Mouse (Mus musculus): Measurements from ENCODE around the gene Sash3. TPM values are rescaled to one million over a fixed set of nuclear protein-coding genes. Genes with fewer than 3 reads are reported as not detected.

The Sash3 gene
- polyA plus RNA-seq, 1 experiment from 2014 or later, result 1.5 TPM

DNA sequence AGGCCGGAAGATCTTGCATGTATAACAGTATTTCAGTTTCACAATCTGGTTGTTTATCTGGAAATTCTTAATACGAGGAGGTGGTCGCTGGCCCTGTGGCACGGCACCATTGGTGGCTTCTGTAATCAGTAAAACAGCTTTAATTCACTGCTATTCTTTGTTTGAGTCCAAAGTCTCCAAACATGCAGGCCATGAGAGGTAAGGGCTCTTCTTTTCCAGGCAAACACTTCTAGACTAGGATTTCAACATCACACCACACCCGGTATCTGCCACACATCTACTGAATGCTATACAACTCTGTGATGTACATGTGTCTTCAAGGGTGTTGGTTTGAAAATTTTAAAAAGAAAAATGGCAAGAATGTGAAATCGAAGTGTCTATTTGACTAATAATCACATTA is 45.0 kb downstream of the Sash3 start:
- Histone ChIP-seq H3K9me3 (ENCODE audit: control insufficient read depth, low read length) (no peaks in the 10 kb centered on the region), H3K4me1 (replicated peaks; ENCODE audit: control insufficient read depth, insufficient read depth, low read length) (no peaks in the 10 kb centered on the region), H3K9ac (ENCODE audit: low read depth, low read length) (no peak overlapping the region), H3K4me2 (replicated peaks; ENCODE audit: low read depth, low read length) (no peak overlapping the region), H3K27me3 (ENCODE audit: control insufficient read depth, insufficient read depth, low read length) (no peaks in the 10 kb centered on the region), H3K27ac (ENCODE audit: low read depth, low read length) (no peak overlapping the region), H3K36me3 (ENCODE audit: control insufficient read depth, insufficient read depth, low read length) (no peaks in the 10 kb centered on the region), H3K4me3 (ENCODE audit: low read depth, low read length) (no peak overlapping the region)
- DNase-seq (ENCODE audit: low spot score) (no peak), ATAC-seq (ENCODE audit: low FRiP score) (no peak)
- WGBS, result 90% methylated on average over 6 of the region's 6 CpGs

DNA sequence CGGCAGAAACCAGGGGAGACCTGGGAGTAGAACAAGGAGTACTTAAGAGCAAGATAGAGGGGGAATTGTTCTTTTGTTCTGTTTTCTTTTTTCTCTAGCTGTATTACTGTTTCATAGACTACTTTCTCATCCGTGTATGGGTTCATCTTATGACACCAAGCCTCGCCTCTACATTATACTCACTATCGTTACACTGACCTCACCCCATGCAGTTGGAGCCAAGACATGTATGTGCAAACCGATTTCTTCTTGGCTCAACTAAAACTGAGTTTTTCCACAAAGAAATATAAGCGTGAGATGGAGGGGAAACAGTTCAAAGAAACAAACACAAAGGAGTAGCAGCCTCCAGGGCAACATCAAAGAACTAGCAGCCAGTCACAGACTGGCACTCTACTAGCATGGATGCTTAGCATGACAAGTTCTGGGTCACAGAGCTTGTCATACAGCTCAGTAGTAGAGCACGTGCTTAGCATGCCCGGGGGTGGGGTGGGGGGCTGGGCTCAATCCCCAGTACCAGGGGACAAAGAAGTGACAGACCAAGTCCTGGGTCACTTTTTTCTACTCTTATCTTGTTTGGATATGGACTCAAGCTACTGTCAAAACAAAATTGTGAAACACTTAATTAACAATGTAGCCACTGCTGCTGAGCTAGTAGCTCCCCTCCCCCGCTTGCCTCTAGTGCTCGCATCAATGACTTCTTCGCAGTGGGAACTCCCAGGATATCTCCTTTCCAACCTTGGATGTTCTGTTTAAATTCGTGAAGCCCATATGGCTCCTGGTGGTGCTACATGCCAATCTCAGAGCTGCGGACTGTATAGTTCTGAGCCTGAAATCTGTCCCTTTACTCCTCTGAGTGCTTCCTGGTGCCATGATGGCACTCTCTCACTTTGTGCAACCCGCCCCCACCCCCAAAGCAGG is 47.3 kb downstream of the Sash3 start:
- ATAC-seq (ENCODE audit: low FRiP score) (no peak), DNase-seq (ENCODE audit: low spot score) (no peak)
- H3K4me3 ChIP-seq (ENCODE audit: low read depth, low read length), result no peak overlapping the region
- H3K4me1 ChIP-seq (replicated peaks; ENCODE audit: control insufficient read depth, insufficient read depth, low read length), result no peaks in the 10 kb centered on the region
- H3K9ac ChIP-seq (ENCODE audit: low read depth, low read length), result no peak overlapping the region
- no peak overlapping the region for H3K4me2 ChIP-seq (replicated peaks; ENCODE audit: low read depth, low read length)
- H3K27ac ChIP-seq (ENCODE audit: low read depth, low read length), result no peak overlapping the region
- 65% methylated on average over 14 of the region's 14 CpGs for WGBS
- no peaks in the 10 kb centered on the region for H3K27me3 ChIP-seq (ENCODE audit: control insufficient read depth, insufficient read depth, low read length)
- no peaks in the 10 kb centered on the region for H3K36me3 ChIP-seq (ENCODE audit: control insufficient read depth, insufficient read depth, low read length)
- no peaks in the 10 kb centered on the region for H3K9me3 ChIP-seq (ENCODE audit: control insufficient read depth, low read length)

DNA sequence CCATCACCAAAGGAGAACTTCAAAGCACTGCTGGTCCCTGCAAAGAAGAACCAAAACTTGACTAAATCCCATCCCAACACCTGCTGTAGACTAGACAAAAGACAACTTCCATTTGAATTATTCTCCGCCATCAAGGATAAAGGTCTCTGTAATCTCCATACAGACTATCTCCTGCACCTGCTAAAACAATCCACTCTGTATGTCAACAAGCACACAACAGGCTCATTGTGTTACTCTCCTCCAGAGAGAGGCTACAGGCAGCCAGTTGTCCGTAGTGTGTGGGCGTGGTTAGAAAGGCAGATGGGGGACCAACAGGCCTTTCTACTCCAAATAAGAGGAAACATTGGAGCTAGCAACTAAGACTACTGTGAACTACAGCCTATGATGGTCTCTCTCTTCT is 51.6 kb downstream of the Sash3 start:
- 88% methylated on average over 3 of the region's 3 CpGs for WGBS
- ATAC-seq (ENCODE audit: low FRiP score) (no peak), DNase-seq (ENCODE audit: low spot score) (no peak)
- Histone ChIP-seq H3K4me1 (replicated peaks; ENCODE audit: control insufficient read depth, insufficient read depth, low read length) (no peaks in the 10 kb centered on the region), H3K36me3 (ENCODE audit: control insufficient read depth, insufficient read depth, low read length) (no peaks in the 10 kb centered on the region), H3K4me3 (ENCODE audit: low read depth, low read length) (no peak overlapping the region), H3K27me3 (ENCODE audit: control insufficient read depth, insufficient read depth, low read length) (no peaks in the 10 kb centered on the region), H3K9ac (ENCODE audit: low read depth, low read length) (no peak overlapping the region), H3K27ac (ENCODE audit: low read depth, low read length) (no peak overlapping the region), H3K9me3 (ENCODE audit: control insufficient read depth, low read length) (no peaks in the 10 kb centered on the region), H3K4me2 (replicated peaks; ENCODE audit: low read depth, low read length) (no peak overlapping the region)

DNA sequence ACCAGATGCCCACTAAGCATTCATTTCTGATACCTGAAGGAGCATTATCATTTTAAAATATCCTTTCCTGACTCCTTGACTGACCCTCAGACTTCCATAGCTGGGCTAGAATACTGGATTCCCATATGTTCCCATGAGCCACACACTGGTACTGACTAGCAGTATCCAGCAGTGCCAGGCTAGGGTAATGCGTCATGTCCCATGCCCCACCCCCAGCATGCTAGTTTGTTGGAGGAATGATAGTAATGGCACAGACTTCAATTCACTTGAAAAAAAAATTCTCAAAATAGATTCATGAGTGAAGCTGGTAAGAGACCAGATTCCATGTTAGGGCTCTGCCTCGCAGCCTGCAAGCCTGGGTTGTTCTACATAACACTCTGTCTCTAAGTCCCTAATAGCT is 52.8 kb downstream of the Sash3 start:
- H3K4me3 ChIP-seq (ENCODE audit: low read depth, low read length), result no peak overlapping the region
- no peak overlapping the region for H3K27ac ChIP-seq (ENCODE audit: low read depth, low read length)
- H3K36me3 ChIP-seq (ENCODE audit: control insufficient read depth, insufficient read depth, low read length), result no peaks in the 10 kb centered on the region
- no peaks in the 10 kb centered on the region for H3K27me3 ChIP-seq (ENCODE audit: control insufficient read depth, insufficient read depth, low read length)
- no peaks in the 10 kb centered on the region for H3K4me1 ChIP-seq (replicated peaks; ENCODE audit: control insufficient read depth, insufficient read depth, low read length)
- DNase-seq (ENCODE audit: low spot score) (no peak), ATAC-seq (ENCODE audit: low FRiP score) (no peak)
- 86% methylated on average over 2 of the region's 2 CpGs for WGBS
- H3K9ac ChIP-seq (ENCODE audit: low read depth, low read length), result no peak overlapping the region
- H3K9me3 ChIP-seq (ENCODE audit: control insufficient read depth, low read length), result no peaks in the 10 kb centered on the region
- no peak overlapping the region for H3K4me2 ChIP-seq (replicated peaks; ENCODE audit: low read depth, low read length)

DNA sequence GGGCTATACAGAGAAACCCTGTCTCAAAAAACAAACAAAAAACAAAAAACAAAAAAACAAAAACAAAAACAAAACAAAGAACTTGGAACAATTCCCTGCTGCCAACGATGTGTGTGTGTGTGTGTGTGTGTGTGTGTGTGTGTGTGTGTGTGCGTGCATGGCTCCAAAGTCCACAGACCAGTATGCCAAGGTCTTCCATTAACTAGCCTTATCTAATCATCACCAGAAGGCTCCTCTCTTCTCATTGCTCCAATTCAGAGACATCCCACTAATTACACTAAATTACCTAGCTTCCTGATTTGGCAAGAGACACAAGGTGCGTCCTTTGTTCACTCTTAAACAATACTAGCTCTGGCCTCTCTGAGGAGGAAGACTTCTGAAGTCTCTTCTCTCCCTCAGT is 54.5 kb downstream of the Sash3 start:
- Histone ChIP-seq H3K9ac (ENCODE audit: low read depth, low read length) (no peak overlapping the region), H3K27me3 (ENCODE audit: control insufficient read depth, insufficient read depth, low read length) (no peaks in the 10 kb centered on the region), H3K36me3 (ENCODE audit: control insufficient read depth, insufficient read depth, low read length) (no peaks in the 10 kb centered on the region), H3K9me3 (ENCODE audit: control insufficient read depth, low read length) (no peaks in the 10 kb centered on the region), H3K27ac (ENCODE audit: low read depth, low read length) (no peak overlapping the region), H3K4me3 (ENCODE audit: low read depth, low read length) (no peak overlapping the region), H3K4me2 (replicated peaks; ENCODE audit: low read depth, low read length) (no peak overlapping the region), H3K4me1 (replicated peaks; ENCODE audit: control insufficient read depth, insufficient read depth, low read length) (no peaks in the 10 kb centered on the region)
- ATAC-seq (ENCODE audit: low FRiP score), result no peak
- 80% methylated on average over 3 of the region's 3 CpGs for WGBS
- no peak for DNase-seq (ENCODE audit: low spot score)

DNA sequence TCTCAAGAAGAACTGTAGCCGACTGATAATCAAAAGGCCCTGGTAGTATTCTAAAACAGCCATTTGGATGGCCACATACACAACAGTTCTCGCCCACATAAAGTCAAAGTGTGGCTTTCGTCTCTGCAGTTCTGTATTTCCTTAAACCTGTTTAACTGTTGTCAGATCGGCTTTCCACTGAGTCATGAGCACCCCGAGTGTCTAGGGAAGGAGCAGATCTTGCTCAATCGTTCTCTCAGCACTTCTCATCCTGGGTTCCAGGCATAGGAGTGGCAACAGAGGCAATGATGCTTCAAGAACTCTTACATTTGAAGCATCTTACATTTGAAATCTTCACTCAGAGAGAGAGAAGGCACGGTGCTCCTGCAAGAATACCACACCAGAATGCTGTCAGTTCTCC is 55.7 kb downstream of the Sash3 start:
- Histone ChIP-seq H3K36me3 (ENCODE audit: control insufficient read depth, insufficient read depth, low read length) (no peaks in the 10 kb centered on the region), H3K4me3 (ENCODE audit: low read depth, low read length) (no peak overlapping the region), H3K27me3 (ENCODE audit: control insufficient read depth, insufficient read depth, low read length) (no peaks in the 10 kb centered on the region), H3K27ac (ENCODE audit: low read depth, low read length) (no peak overlapping the region), H3K4me1 (replicated peaks; ENCODE audit: control insufficient read depth, insufficient read depth, low read length) (no peaks in the 10 kb centered on the region), H3K9ac (ENCODE audit: low read depth, low read length) (no peak overlapping the region), H3K9me3 (ENCODE audit: control insufficient read depth, low read length) (no peaks in the 10 kb centered on the region), H3K4me2 (replicated peaks; ENCODE audit: low read depth, low read length) (no peak overlapping the region)
- DNase-seq (ENCODE audit: low spot score) (no peak), ATAC-seq (ENCODE audit: low FRiP score) (no peak)
- WGBS, result 89% methylated on average over 7 of the region's 7 CpGs

DNA sequence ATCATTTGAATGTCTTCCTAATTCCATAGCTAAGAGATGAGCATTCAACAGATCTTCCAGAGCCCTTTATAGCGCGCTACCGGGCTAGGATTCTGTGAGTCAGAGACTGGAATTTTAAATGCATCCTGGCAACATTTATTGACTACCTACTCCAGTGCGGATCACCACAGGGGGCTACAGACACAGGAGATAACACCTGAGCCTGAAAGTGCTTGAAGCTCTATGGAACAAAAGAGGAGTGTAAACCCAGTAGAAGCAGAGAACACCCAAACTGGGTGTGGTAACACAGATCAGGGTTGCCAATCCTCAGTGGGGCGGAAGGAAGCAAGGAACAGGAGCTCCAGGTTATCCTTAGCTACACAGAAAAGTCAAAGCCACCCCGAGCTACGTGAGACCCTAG is 56.2 kb downstream of the Sash3 start:
- Histone ChIP-seq H3K4me1 (replicated peaks; ENCODE audit: control insufficient read depth, insufficient read depth, low read length) (no peaks in the 10 kb centered on the region), H3K4me3 (ENCODE audit: low read depth, low read length) (no peak overlapping the region), H3K36me3 (ENCODE audit: control insufficient read depth, insufficient read depth, low read length) (no peaks in the 10 kb centered on the region), H3K4me2 (replicated peaks; ENCODE audit: low read depth, low read length) (no peak overlapping the region), H3K27ac (ENCODE audit: low read depth, low read length) (no peak overlapping the region), H3K9me3 (ENCODE audit: control insufficient read depth, low read length) (no peaks in the 10 kb centered on the region), H3K9ac (ENCODE audit: low read depth, low read length) (no peak overlapping the region), H3K27me3 (ENCODE audit: control insufficient read depth, insufficient read depth, low read length) (no peaks in the 10 kb centered on the region)
- DNase-seq (ENCODE audit: low spot score) (no peak), ATAC-seq (ENCODE audit: low FRiP score) (no peak)
- 88% methylated on average over 7 of the region's 7 CpGs for WGBS

DNA sequence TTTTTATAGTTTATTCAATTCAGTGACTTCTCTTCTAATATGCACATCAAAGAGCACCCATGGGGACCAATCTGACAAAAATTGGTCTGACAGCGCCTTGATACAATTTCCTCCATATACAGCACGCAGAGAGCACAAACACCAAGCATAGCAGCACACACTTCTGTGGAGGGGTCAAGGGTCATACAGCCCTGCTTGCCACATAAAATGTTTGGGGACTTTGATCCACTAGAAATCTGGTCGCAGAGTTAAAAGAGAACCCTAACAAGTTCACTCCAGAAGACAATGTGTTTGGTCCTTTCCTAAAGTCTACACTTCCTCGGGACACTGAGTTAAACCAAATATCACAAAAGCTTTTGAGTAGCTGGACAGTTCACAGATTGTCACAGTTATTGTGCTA is 56.8 kb downstream of the Sash3 start:
- Histone ChIP-seq H3K27me3 (ENCODE audit: control insufficient read depth, insufficient read depth, low read length) (no peaks in the 10 kb centered on the region), H3K36me3 (ENCODE audit: control insufficient read depth, insufficient read depth, low read length) (no peaks in the 10 kb centered on the region), H3K9me3 (ENCODE audit: control insufficient read depth, low read length) (no peaks in the 10 kb centered on the region), H3K9ac (ENCODE audit: low read depth, low read length) (no peak overlapping the region), H3K27ac (ENCODE audit: low read depth, low read length) (no peak overlapping the region), H3K4me3 (ENCODE audit: low read depth, low read length) (no peak overlapping the region), H3K4me1 (replicated peaks; ENCODE audit: control insufficient read depth, insufficient read depth, low read length) (no peaks in the 10 kb centered on the region), H3K4me2 (replicated peaks; ENCODE audit: low read depth, low read length) (no peak overlapping the region)
- ATAC-seq (ENCODE audit: low FRiP score), result no peak
- WGBS, result 73% methylated on average over 4 of the region's 4 CpGs
- no peak for DNase-seq (ENCODE audit: low spot score)

DNA sequence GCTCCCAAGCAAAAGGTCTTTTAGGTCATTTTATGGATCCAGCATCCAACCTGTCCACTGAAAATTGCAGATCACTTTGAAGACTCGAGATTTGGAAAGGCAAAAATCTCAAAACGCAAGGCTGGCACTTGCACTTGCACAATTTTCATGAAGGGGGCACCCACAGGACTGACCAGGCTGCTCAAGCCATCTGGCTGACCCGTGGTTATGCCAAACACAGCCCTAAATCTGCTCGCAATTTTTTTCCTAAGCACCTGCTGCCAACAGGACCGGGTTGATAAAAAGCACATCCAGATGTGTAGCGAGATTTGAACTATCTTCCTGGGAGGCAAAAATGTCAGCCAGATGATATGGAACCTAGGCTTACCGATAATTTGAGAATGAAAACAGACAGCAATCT is 57.5 kb downstream of the Sash3 start:
- no peak overlapping the region for H3K27ac ChIP-seq (ENCODE audit: low read depth, low read length)
- H3K4me2 ChIP-seq (replicated peaks; ENCODE audit: low read depth, low read length), result no peak overlapping the region
- H3K27me3 ChIP-seq (ENCODE audit: control insufficient read depth, insufficient read depth, low read length), result no peaks in the 10 kb centered on the region
- no peaks in the 10 kb centered on the region for H3K9me3 ChIP-seq (ENCODE audit: control insufficient read depth, low read length)
- no peak overlapping the region for H3K4me3 ChIP-seq (ENCODE audit: low read depth, low read length)
- DNase-seq (ENCODE audit: low spot score), result no peak
- no peaks in the 10 kb centered on the region for H3K36me3 ChIP-seq (ENCODE audit: control insufficient read depth, insufficient read depth, low read length)
- ATAC-seq (ENCODE audit: low FRiP score), result no peak
- H3K4me1 ChIP-seq (replicated peaks; ENCODE audit: control insufficient read depth, insufficient read depth, low read length), result no peaks in the 10 kb centered on the region
- no peak overlapping the region for H3K9ac ChIP-seq (ENCODE audit: low read depth, low read length)
- 86% methylated on average over 7 of the region's 7 CpGs for WGBS
